Mouse (Mus musculus) midbrain, postnatal 0 days (tissue): ENCODE data around the gene Sult1b1. TPM values are rescaled to one million over a fixed set of nuclear protein-coding genes. Genes with fewer than 3 reads are reported as not detected.
"Not testable (repeated sequence)": the region's sequence is repeated elsewhere in the genome, so short reads cannot be mapped to it uniquely, and the experiment has no call there.

Experiments
- ATAC-seq: fragments of 200-750 bp; cut with Nextera tagmentation; 2 replicates; pipeline ENCODE4 v1.8.0; 2017; ENCODE audit warnings: moderate number of reproducible peaks, mild to moderate bottlenecking, moderate TSS enrichment, moderate library complexity; ENCODE audit not compliant: low FRiP score
- DNase-seq: peaks from one replicate; pipeline ENCODE4 v3.0.0-alpha.2; 2015; ENCODE audit warnings: low spot score
- H3K27ac ChIP-seq: fragments of 300-500 bp; sonication (generic); 2 replicates; pipeline ENCODE4 v1.5.1; 2014; ENCODE audit warnings: low read depth, mild to moderate bottlenecking, low read length, mixed read lengths
- H3K27me3 ChIP-seq: fragments of 300-500 bp; sonication (generic); 2 replicates; pipeline ENCODE4 v1.6.1; 2014; ENCODE audit warnings: low read length, control low read depth, mixed read lengths; ENCODE audit not compliant: insufficient read depth
- H3K36me3 ChIP-seq: fragments of 300-500 bp; sonication (generic); 2 replicates; pipeline ENCODE4 v1.6.1; 2014; ENCODE audit warnings: low read length, control low read depth, mixed read lengths; ENCODE audit not compliant: insufficient read depth
- H3K4me1 ChIP-seq: fragments of 300-500 bp; sonication (generic); 2 replicates; pipeline ENCODE4 v1.6.1; 2014; ENCODE audit warnings: mild to moderate bottlenecking, control low read depth, antibody characterized with exemption, low read length, mixed read lengths; ENCODE audit not compliant: insufficient read depth
- H3K4me2 ChIP-seq: fragments of 300-500 bp; sonication (generic); 2 replicates; pipeline ENCODE4 v1.6.1; 2014; ENCODE audit warnings: low read depth, mild to moderate bottlenecking, low read length, mixed read lengths; ENCODE audit not compliant: poor library complexity, severe bottlenecking
- H3K4me3 ChIP-seq: fragments of 300-500 bp; sonication (generic); 2 replicates; pipeline ENCODE4 v1.5.1; 2014; ENCODE audit warnings: low read depth, mild to moderate bottlenecking, low read length, moderate library complexity
- H3K9ac ChIP-seq: fragments of 300-500 bp; sonication (generic); replicated peaks from 2 replicates; pipeline ENCODE4 v1.6.1; 2014; ENCODE audit warnings: mild to moderate bottlenecking, low read length, moderate library complexity, mixed read lengths; ENCODE audit not compliant: poor library complexity, severe bottlenecking
- H3K9me3 ChIP-seq: fragments of 300-500 bp; sonication (generic); 2 replicates; pipeline ENCODE4 v1.6.1; 2016; ENCODE audit warnings: low read length, control low read depth
- CTCF ChIP-seq: IDR thresholded peaks from 2 replicates; pipeline ENCODE4 v1.5.1; 2016; ENCODE audit warnings: antibody characterized with exemption, mild to moderate bottlenecking
- WGBS: fragments of 180-500 bp; shearing (Covaris S2); extraction: QIAGEN DNeasy Blood & Tissue Kit; methylation state at CpG from one replicate; pipeline ENCODE4 v1.1.7; 2014; 5-methylcytosine and 5-hydroxymethylcytosine counted together
- polyA plus RNA-seq: library from polyadenylated mRNA; unstranded; fragments of >200 nt; fragmentation: Nextera tagmentation; extraction: Ambion mirVana; gene quantifications from 2 replicates; pipeline ENCODE4 v1.2.1, GENCODE M21; 2015
- total RNA-seq: library from RNA; depleted of rRNA; stranded (reverse); fragments of >200 nt; gene quantifications from 2 replicates; pipeline ENCODE4 v1.2.3, GENCODE M21; 2014; rRNA removed

The Sult1b1 gene
- total and polyA plus RNA-seq, 2 experiments from 2014 or later: not detected

DNA sequence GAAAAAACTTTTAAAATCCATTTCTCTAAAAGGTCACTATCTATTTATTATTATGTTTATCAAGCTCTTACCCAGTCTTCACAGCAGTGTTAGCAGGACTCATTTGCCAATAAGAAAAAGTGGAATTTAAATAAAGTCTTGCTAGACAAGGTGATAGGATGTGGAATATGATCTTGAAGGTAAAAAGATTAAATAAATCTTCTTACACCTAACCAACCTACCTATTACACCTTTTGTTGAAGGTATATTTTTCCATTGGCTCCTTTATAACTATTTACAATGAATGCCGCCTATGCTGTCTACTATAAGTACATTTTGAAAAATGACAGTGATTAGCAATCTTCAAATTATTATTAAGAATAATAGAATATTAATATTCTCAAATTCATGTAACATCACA, 47.2 kb downstream of the Sult1b1 start, which contains the start of gene Ugt2a1:
Gene Ugt2a1 (minus strand): TSS at position 101 of the 400 bp plus-strand sequence.
- Histone ChIP-seq H3K27ac (no peak within 1 kb of the TSS), H3K4me1 (no peaks in the 10 kb centered on the region), H3K9ac (no peak within 1 kb of the TSS), H3K4me3 (no peak within 1 kb of the TSS), H3K9me3 (no peaks in the 10 kb centered on the region), H3K27me3 (no peaks in the 10 kb centered on the region), H3K4me2 (no peak within 1 kb of the TSS), H3K36me3 (no peaks in the 10 kb centered on the region)
- DNase-seq: no peak
- no peak for ATAC-seq
- 91% methylated on average over 1 of the region's 1 CpGs for WGBS
- no peak for TF ChIP-seq CTCF

DNA sequence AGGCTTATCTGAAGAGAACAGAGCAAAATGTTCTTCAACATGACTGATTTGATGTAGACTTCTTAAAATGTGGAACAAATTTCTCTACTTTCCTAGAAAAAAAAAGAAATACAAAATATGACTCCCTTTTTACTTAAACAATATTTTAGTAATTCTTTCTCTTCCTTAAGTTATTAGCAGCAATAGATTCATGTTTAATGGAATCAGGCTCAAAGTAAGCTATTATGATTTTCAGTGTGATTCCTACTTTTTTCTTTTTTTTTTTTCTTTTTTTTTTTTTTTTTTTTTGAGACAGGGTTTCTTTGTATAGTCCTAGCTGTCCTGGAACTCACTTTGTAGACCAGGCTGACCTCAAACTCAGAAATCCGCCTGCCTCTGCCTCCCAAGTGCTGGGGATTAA, 51.3 kb downstream of the Sult1b1 start, which contains the start of gene Gm43638:
Gene Gm43638 (minus strand): TSS at position 101 of the 400 bp plus-strand sequence.
- not testable (repeated sequence) for H3K36me3 ChIP-seq, H3K27ac ChIP-seq, H3K4me2 ChIP-seq, H3K9me3 ChIP-seq, DNase-seq, H3K9ac ChIP-seq, H3K4me1 ChIP-seq, H3K4me3 ChIP-seq, ATAC-seq, H3K27me3 ChIP-seq
- 87% methylated on average over 1 of the region's 1 CpGs for whole genome bisulfite sequencing

DNA sequence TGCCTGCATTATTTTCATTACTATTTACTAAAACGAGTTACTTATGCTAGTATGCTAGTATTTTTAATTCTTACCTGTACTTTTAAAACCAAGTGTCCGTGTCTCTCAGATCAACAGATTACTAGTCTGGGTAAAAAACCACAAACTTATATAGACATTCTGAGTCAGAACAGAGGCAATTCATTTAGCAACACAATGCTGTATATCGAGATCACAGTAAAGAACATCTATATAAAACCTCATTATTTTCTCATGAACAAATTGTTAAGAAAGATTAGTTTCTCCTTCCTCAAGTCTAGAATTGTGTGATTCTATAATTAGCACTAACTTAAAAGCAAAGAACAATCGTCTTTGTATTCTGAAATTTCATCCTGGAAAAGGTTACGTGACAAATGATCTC, 55.8 kb downstream of the Sult1b1 start, which contains the start of gene Ugt2a2:
Gene Ugt2a2 (minus strand): TSS at position 101 of the 400 bp plus-strand sequence.
- Histone ChIP-seq H3K4me1 (no peaks in the 10 kb centered on the region), H3K27me3 (no peaks in the 10 kb centered on the region), H3K27ac (no peak within 1 kb of the TSS), H3K9ac (no peak within 1 kb of the TSS), H3K9me3 (no peaks in the 10 kb centered on the region), H3K36me3 (no peaks in the 10 kb centered on the region), H3K4me3 (no peak within 1 kb of the TSS), H3K4me2 (no peak within 1 kb of the TSS)
- no peak for ATAC-seq
- DNase-seq: no peak
- TF ChIP-seq CTCF: no peak
- 82% methylated on average over 5 of the region's 5 CpGs for WGBS

Other genes starting within 250 kb of the Sult1b1 start
- not detected in 2 replicates for gene Ugt2a3, start 201.0 kb downstream of the Sult1b1 start, total RNA-seq
- gene Ugt2a3, start 201.0 kb downstream of the Sult1b1 start, polyA plus RNA-seq: not detected in 2 replicates
- not detected in 2 replicates for gene Ugt2b38, start 114.0 kb downstream of the Sult1b1 start, total RNA-seq
- gene Ugt2b38, start 114.0 kb downstream of the Sult1b1 start, polyA plus RNA-seq: not detected in 2 replicates
- 0.22 TPM in 1 of 2 replicates, not detected in the other for gene Ugt2a2, start 55.9 kb downstream of the Sult1b1 start, total RNA-seq
- 0.33 TPM in 1 of 2 replicates, not detected in the other for gene Ugt2a2, start 55.9 kb downstream of the Sult1b1 start, polyA plus RNA-seq
- 0.19 TPM in 1 of 2 replicates, not detected in the other for gene Gm43638, start 51.4 kb downstream of the Sult1b1 start, total RNA-seq
- gene Gm43638, start 51.4 kb downstream of the Sult1b1 start, polyA plus RNA-seq: not detected in 2 replicates
- gene Ugt2a1, start 47.3 kb downstream of the Sult1b1 start, total RNA-seq: 0.19 TPM in 1 of 2 replicates, not detected in the other
- 0.15 and 0.43 TPM in 2 replicates for gene Ugt2a1, start 47.3 kb downstream of the Sult1b1 start, polyA plus RNA-seq
- not detected in 2 replicates for gene Sult1d1, start 30.8 kb upstream of the Sult1b1 start, total RNA-seq
- gene Sult1d1, start 30.8 kb upstream of the Sult1b1 start, polyA plus RNA-seq: 0.10 TPM in 1 of 2 replicates, not detected in the other
- gene Sult1e1, start 53.4 kb upstream of the Sult1b1 start, total RNA-seq: not detected in 2 replicates
- gene Sult1e1, start 53.4 kb upstream of the Sult1b1 start, polyA plus RNA-seq: 0.16 TPM in 1 of 2 replicates, not detected in the other
- 1.8 TPM in 1 of 2 replicates, not detected in the other for gene Csn1s1, start 128.0 kb upstream of the Sult1b1 start, total RNA-seq
- 0.39 and 0.47 TPM in 2 replicates for gene Csn1s1, start 128.0 kb upstream of the Sult1b1 start, polyA plus RNA-seq
- gene Csn2, start 161.4 kb upstream of the Sult1b1 start, total RNA-seq: not detected in 2 replicates
- gene Csn2, start 161.4 kb upstream of the Sult1b1 start, polyA plus RNA-seq: not detected in 2 replicates
- not detected in 2 replicates for gene Csn1s2a, start 236.4 kb upstream of the Sult1b1 start, total RNA-seq
- not detected in 2 replicates for gene Csn1s2a, start 236.4 kb upstream of the Sult1b1 start, polyA plus RNA-seq